8 mouse cellular contexts compared by ENCODE assay signal in genomic region chr12:54697791-54698250, GRCm38 (mm10). TPM values are rescaled to one million over a fixed set of nuclear protein-coding genes. Genes with fewer than 3 reads are reported as not detected.
DNase-seq lines count a peak whose midpoint lies in the region.

No protein-coding gene starts in this region.

- 0 out of 2 replicates have a peak, but pooled peaks cover 1% of the 10 kb centered on the region for H3K36me3 ChIP-seq in heart, embryonic 10.5 days

- intact Hi-C loops in heart, postnatal 10 days (cut with DNase I): no loop called here

- peak; percentile 11 for DNase-seq in adrenal gland, postnatal 14 days
- no peak for DNase-seq in adrenal gland, postnatal 4 days (ENCODE audit: low spot score in 2 of 2)
- peak; percentile 13 to 32 for DNase-seq in heart, postnatal 10 days
- no peak for DNase-seq in heart, embryonic 10.5 days (ENCODE audit: low spot score)
- peak; percentile 3 for DNase-seq in urinary bladder, postnatal 25 days (ENCODE audit: low spot score)
- DNase-seq in urinary bladder, postnatal 10 days (ENCODE audit: low spot score): no peak
- DNase-seq in frontal cortex, postnatal 36 days (ENCODE audit: low spot score in 2 of 2): no peak
- no peak for DNase-seq in lung, postnatal 10 days

- no peak overlapping the region for H3K4me3 ChIP-seq in heart, embryonic 10.5 days

- WGBS in heart, embryonic 10.5 days: 54% methylated on average over 6 of the region's 6 CpGs

- H3K27me3 ChIP-seq in heart, embryonic 10.5 days (ENCODE audit: insufficient read depth, poor library complexity, severe bottlenecking): no peaks in the 10 kb centered on the region

- no peaks in the 10 kb centered on the region for H3K9me3 ChIP-seq in heart, embryonic 10.5 days

- no peak overlapping the region for H3K27ac ChIP-seq in heart, embryonic 10.5 days

- peaks cover 8% of the 10 kb centered on the region for H3K4me1 ChIP-seq in heart, embryonic 10.5 days

RNA-seq across cellular contexts. Expression of gene Eapp, which starts 2.1 kb away (rescaled TPM):
- total RNA-seq in adrenal gland, postnatal 14 days (2021): 35.0 and 37.9 TPM in 2 replicates
- 10 to 100 TPM; 36.9 to 37.8 TPM for total RNA-seq in adrenal gland, postnatal 4 days (2021)
- total RNA-seq in heart, postnatal 10 days (2021): 10 to 100 TPM; 27.5 to 33.6 TPM
- polyA plus RNA-seq in heart, embryonic 10.5 days (2016; fragmentation: Nextera tagmentation; extraction: Ambion mirVana): 44.7 and 52.1 TPM in 2 replicates

RNA-seq across cellular contexts. Expression of gene Sptssa, which starts 41.4 kb away (rescaled TPM):
- total RNA-seq in adrenal gland, postnatal 14 days (2021): 68.4 and 75.3 TPM in 2 replicates
- total RNA-seq in adrenal gland, postnatal 4 days (2021): 100 to 1,000 TPM in 1 of 2 experiments, 10 to 100 TPM in 1; 89.4 to 101 TPM
- 10 to 100 TPM; 45.7 to 49.2 TPM for total RNA-seq in heart, postnatal 10 days (2021)
- polyA plus RNA-seq in heart, embryonic 10.5 days (2016; fragmentation: Nextera tagmentation; extraction: Ambion mirVana): 121 and 126 TPM in 2 replicates

Comparison
In these comparisons a context has a peak if more than half of its experiments do, and no peak if none do; other contexts are left out.
1. DNase-seq: peak in adrenal gland, postnatal 14 days (single experiment), heart, postnatal 10 days (2 of 2) and urinary bladder, postnatal 25 days (single experiment); none in adrenal gland, postnatal 4 days (0 of 2), heart, embryonic 10.5 days (single experiment), urinary bladder, postnatal 10 days (single experiment), frontal cortex, postnatal 36 days (0 of 2) and lung, postnatal 10 days (single experiment).